Mouse (Mus musculus): Measurements from ENCODE around the gene Gm10570. TPM values are rescaled to one million over a fixed set of nuclear protein-coding genes. Genes with fewer than 3 reads are reported as not detected.
A peak's percentile ranks its signal among the peaks of the same experiment; 100 is the strongest.

The Gm10570 gene
- polyA plus RNA-seq, 1 experiment from 2014 or later: 0.88 TPM

- H3K27ac ChIP-seq (ENCODE audit: poor library complexity, severe bottlenecking): no peak overlapping the region
- no peak overlapping the region for H3K9ac ChIP-seq
- H3K36me3 ChIP-seq: no peaks in the 10 kb centered on the region
- H3K9me3 ChIP-seq (replicated peaks): no peaks in the 10 kb centered on the region
- H3K4me3 ChIP-seq: no peak overlapping the region
- no peak for ATAC-seq (ENCODE audit: insufficient number of reproducible peaks, low FRiP score)
- no peak overlapping the region for H3K4me2 ChIP-seq
- WGBS: 26% methylated on average over 3 of the region's 3 CpGs
- H3K4me1 ChIP-seq (replicated peaks): no peaks in the 10 kb centered on the region
- peaks cover 30% of the 10 kb centered on the region for H3K27me3 ChIP-seq (replicated peaks)
These were observed 21.9 kb downstream of the Gm10570 start for GRCm38 (mm10) chr4:130286531-130286930.

- no peak overlapping the region for H3K9ac ChIP-seq
- WGBS: 60% methylated on average over 9 of the region's 9 CpGs
- no peak overlapping the region for H3K4me3 ChIP-seq
- no peaks in the 10 kb centered on the region for H3K9me3 ChIP-seq (replicated peaks)
- no peak overlapping the region for H3K4me2 ChIP-seq
- no peaks in the 10 kb centered on the region for H3K36me3 ChIP-seq
- H3K27me3 ChIP-seq (replicated peaks): peaks cover 46% of the 10 kb centered on the region
- ATAC-seq (ENCODE audit: insufficient number of reproducible peaks, low FRiP score): no peak
- H3K27ac ChIP-seq (ENCODE audit: poor library complexity, severe bottlenecking): no peak overlapping the region
- no peaks in the 10 kb centered on the region for H3K4me1 ChIP-seq (replicated peaks)
These were observed 24.6 kb downstream of the Gm10570 start for GRCm38 (mm10) chr4:130283826-130284225.

- Histone ChIP-seq H3K4me3 (no peak overlapping the region), H3K4me1 (replicated peaks) (no peaks in the 10 kb centered on the region), H3K27me3 (replicated peaks) (peaks cover 56% of the 10 kb centered on the region), H3K27ac (ENCODE audit: poor library complexity, severe bottlenecking) (no peak overlapping the region), H3K36me3 (no peaks in the 10 kb centered on the region), H3K9ac (no peak overlapping the region), H3K4me2 (no peak overlapping the region), H3K9me3 (replicated peaks) (no peaks in the 10 kb centered on the region)
- ATAC-seq (ENCODE audit: insufficient number of reproducible peaks, low FRiP score): no peak
- 69% methylated on average over 5 of the region's 5 CpGs for WGBS
These were observed 25.6 kb downstream of the Gm10570 start for GRCm38 (mm10) chr4:130282856-130283255.

- Histone ChIP-seq H3K4me3 (no peak within 1 kb of the TSS), H3K4me2 (no peak within 1 kb of the TSS), H3K36me3 (no peaks in the 10 kb centered on the region), H3K9ac (no peak within 1 kb of the TSS), H3K27ac (ENCODE audit: poor library complexity, severe bottlenecking) (no peak within 1 kb of the TSS), H3K27me3 (replicated peaks) (peaks cover 84% of the 10 kb centered on the region), H3K9me3 (replicated peaks) (no peaks in the 10 kb centered on the region), H3K4me1 (replicated peaks) (peaks cover 14% of the 10 kb centered on the region)
- no peak for ATAC-seq (ENCODE audit: insufficient number of reproducible peaks, low FRiP score)
- 66% methylated on average over 2 of the region's 2 CpGs for whole genome bisulfite sequencing
These were observed 29.4 kb downstream of the Gm10570 start, which contains the start of gene Serinc2 for GRCm38 (mm10) chr4:130279105-130279504. Gene Serinc2, minus strand, starts transcription at chr4:130279205.

GRCm38 (mm10) chr4:130276573-130277176 lies 31.8 kb downstream of the Gm10570 start:
- WGBS: 66% methylated on average over 7 of the region's 7 CpGs
- H3K9ac ChIP-seq: no peak overlapping the region
- ATAC-seq (ENCODE audit: insufficient number of reproducible peaks, low FRiP score): no peak
- H3K27ac ChIP-seq (ENCODE audit: poor library complexity, severe bottlenecking): no peak overlapping the region
- H3K9me3 ChIP-seq (replicated peaks): no peaks in the 10 kb centered on the region
- H3K4me1 ChIP-seq (replicated peaks): peaks cover 20% of the 10 kb centered on the region
- no peak overlapping the region for H3K4me2 ChIP-seq
- no peak overlapping the region for H3K4me3 ChIP-seq
- H3K36me3 ChIP-seq: no peaks in the 10 kb centered on the region
- H3K27me3 ChIP-seq (replicated peaks): peaks cover 95% of the 10 kb centered on the region

GRCm38 (mm10) chr4:130275823-130276105 lies 32.7 kb downstream of the Gm10570 start:
- H3K27ac ChIP-seq (ENCODE audit: poor library complexity, severe bottlenecking): no peak overlapping the region
- no peaks in the 10 kb centered on the region for H3K36me3 ChIP-seq
- ATAC-seq (ENCODE audit: insufficient number of reproducible peaks, low FRiP score): no peak
- peaks cover 20% of the 10 kb centered on the region for H3K4me1 ChIP-seq (replicated peaks)
- H3K9ac ChIP-seq: no peak overlapping the region
- peak overlapping the region; percentile 92; the same call in 1 of the 2 replicates for H3K4me2 ChIP-seq
- 49% methylated on average over 5 of the region's 5 CpGs for WGBS
- H3K27me3 ChIP-seq (replicated peaks): peaks cover 95% of the 10 kb centered on the region
- H3K4me3 ChIP-seq: peak overlapping the region; percentile 56
- no peaks in the 10 kb centered on the region for H3K9me3 ChIP-seq (replicated peaks)

GRCm38 (mm10) chr4:130275016-130275822 lies 33.3 kb downstream of the Gm10570 start:
- H3K4me1 ChIP-seq (replicated peaks): peaks cover 20% of the 10 kb centered on the region
- WGBS: 2% methylated on average over 61 of the region's 62 CpGs
- H3K4me2 ChIP-seq: peak overlapping the region; percentile 92
- peak overlapping the region; percentile 56 for H3K4me3 ChIP-seq
- H3K27me3 ChIP-seq (replicated peaks): peaks cover 94% of the 10 kb centered on the region
- no peak overlapping the region for H3K27ac ChIP-seq (ENCODE audit: poor library complexity, severe bottlenecking)
- no peaks in the 10 kb centered on the region for H3K9me3 ChIP-seq (replicated peaks)
- no peaks in the 10 kb centered on the region for H3K36me3 ChIP-seq
- ATAC-seq (ENCODE audit: insufficient number of reproducible peaks, low FRiP score): 0 out of 2 replicates have a peak, but pooled peaks have one; percentile 45
- H3K9ac ChIP-seq: peak overlapping the region; percentile 66

GRCm38 (mm10) chr4:130274346-130275015 lies 34.0 kb downstream of the Gm10570 start:
- Histone ChIP-seq H3K4me2 (peak overlapping the region; percentile 92), H3K4me1 (replicated peaks) (peaks cover 20% of the 10 kb centered on the region), H3K27ac (ENCODE audit: poor library complexity, severe bottlenecking) (peak overlapping the region; percentile 28; the same call in 1 of the 2 replicates), H3K4me3 (peak overlapping the region; percentile 56), H3K36me3 (no peaks in the 10 kb centered on the region), H3K9ac (peak overlapping the region; percentile 66), H3K9me3 (replicated peaks) (no peaks in the 10 kb centered on the region), H3K27me3 (replicated peaks) (peaks cover 92% of the 10 kb centered on the region)
- ATAC-seq (ENCODE audit: insufficient number of reproducible peaks, low FRiP score): no peak
- WGBS: under 1% methylated on average over 28 of the region's 29 CpGs

- 7% methylated on average over 11 of the region's 12 CpGs for WGBS
- H3K4me3 ChIP-seq: peak overlapping the region; percentile 56
- peak overlapping the region; percentile 28; the same call in 1 of the 2 replicates for H3K27ac ChIP-seq (ENCODE audit: poor library complexity, severe bottlenecking)
- peaks cover 92% of the 10 kb centered on the region for H3K27me3 ChIP-seq (replicated peaks)
- no peaks in the 10 kb centered on the region for H3K36me3 ChIP-seq
- peak overlapping the region; percentile 66 for H3K9ac ChIP-seq
- 0 out of 2 replicates have a peak, but pooled peaks have one; percentile 41 for ATAC-seq (ENCODE audit: insufficient number of reproducible peaks, low FRiP score)
- peaks cover 20% of the 10 kb centered on the region for H3K4me1 ChIP-seq (replicated peaks)
- H3K4me2 ChIP-seq: peak overlapping the region; percentile 92
- no peaks in the 10 kb centered on the region for H3K9me3 ChIP-seq (replicated peaks)
These were observed 34.7 kb downstream of the Gm10570 start for GRCm38 (mm10) chr4:130273698-130274345.

- ATAC-seq (ENCODE audit: insufficient number of reproducible peaks, low FRiP score): no peak
- H3K4me2 ChIP-seq: no peak overlapping the region
- no peak overlapping the region for H3K27ac ChIP-seq (ENCODE audit: poor library complexity, severe bottlenecking)
- no peaks in the 10 kb centered on the region for H3K9me3 ChIP-seq (replicated peaks)
- H3K27me3 ChIP-seq (replicated peaks): peaks cover 73% of the 10 kb centered on the region
- whole genome bisulfite sequencing: 71% methylated on average over 6 of the region's 6 CpGs
- peaks cover 20% of the 10 kb centered on the region for H3K4me1 ChIP-seq (replicated peaks)
- no peak overlapping the region for H3K4me3 ChIP-seq
- no peaks in the 10 kb centered on the region for H3K36me3 ChIP-seq
- H3K9ac ChIP-seq: no peak overlapping the region
These were observed 37.7 kb downstream of the Gm10570 start for GRCm38 (mm10) chr4:130270611-130271347.

All from heart, embryonic 12.5 days (tissue).